Mouse (Mus musculus) liver, embryonic 11.5 days (tissue): ENCODE data around the gene Plekhh3. TPM values are rescaled to one million over a fixed set of nuclear protein-coding genes. Genes with fewer than 3 reads are reported as not detected.

Source experiments
- ATAC-seq: fragments of 200-750 bp; cut with Nextera tagmentation; replicated peaks from 2 replicates; pipeline ENCODE4 v1.8.0; 2017; ENCODE audit warnings: moderate number of reproducible peaks, mild to moderate bottlenecking, moderate TSS enrichment, moderate library complexity; ENCODE audit not compliant: low FRiP score
- DNase-seq: peaks from one replicate; pipeline ENCODE4 v3.0.0-alpha.2; 2017; ENCODE audit warnings: low spot score
- H3K27ac ChIP-seq: fragments of 300-500 bp; sonication (generic); 2 replicates; pipeline ENCODE4 v1.5.1; 2014; ENCODE audit warnings: mild to moderate bottlenecking, low read depth, low read length, control low read depth
- H3K27me3 ChIP-seq: fragments of 300-500 bp; sonication (generic); replicated peaks from 2 replicates; pipeline ENCODE4 v1.6.1; 2014; ENCODE audit warnings: low read length, mixed read lengths; ENCODE audit not compliant: control insufficient read depth, insufficient read depth
- H3K36me3 ChIP-seq: fragments of 300-500 bp; sonication (generic); 2 replicates; pipeline ENCODE4 v1.6.1; 2014; ENCODE audit warnings: mild to moderate bottlenecking, low read length, moderate library complexity, mixed read lengths; ENCODE audit not compliant: control insufficient read depth, insufficient read depth
- H3K4me1 ChIP-seq: fragments of 300-500 bp; sonication (generic); replicated peaks from 2 replicates; pipeline ENCODE4 v1.6.1; 2014; ENCODE audit warnings: low read length, mixed read lengths; ENCODE audit not compliant: control insufficient read depth, insufficient read depth
- H3K4me2 ChIP-seq: fragments of 300-500 bp; sonication (generic); 2 replicates; pipeline ENCODE4 v1.6.1; 2014; ENCODE audit warnings: mild to moderate bottlenecking, control low read depth, moderate library complexity
- H3K4me3 ChIP-seq: fragments of 300-500 bp; sonication (generic); 2 replicates; pipeline ENCODE4 v1.5.1; 2014; ENCODE audit warnings: low read depth, low read length, control low read depth
- H3K9ac ChIP-seq: fragments of 300-500 bp; sonication (generic); 2 replicates; pipeline ENCODE4 v1.6.1; 2014; ENCODE audit warnings: low read depth, low read length, control low read depth
- H3K9me3 ChIP-seq: fragments of 300-500 bp; sonication (generic); 2 replicates; pipeline ENCODE4 v1.6.1; 2016; ENCODE audit warnings: low read length, inconsistent platforms, mixed read lengths; ENCODE audit not compliant: control insufficient read depth
- WGBS: fragments of 180-500 bp; shearing (Covaris S2); extraction: QIAGEN DNeasy Blood & Tissue Kit; methylation state at CpG from one replicate; pipeline ENCODE4 v1.1.7; 2014; 5-methylcytosine and 5-hydroxymethylcytosine counted together
- polyA plus RNA-seq: library from polyadenylated mRNA; unstranded; fragments of >200 nt; fragmentation: Nextera tagmentation; extraction: Ambion mirVana; gene quantifications from 2 replicates; pipeline ENCODE4 v1.2.1, GENCODE M21; 2014

The Plekhh3 gene
- polyA plus RNA-seq, 1 experiment from 2014 or later, result 3.8 TPM

- H3K36me3 ChIP-seq, result peaks cover 4% of the 10 kb centered on the region
- H3K27ac ChIP-seq, result no peak overlapping the region
- WGBS, result 84% methylated on average over 8 of the region's 8 CpGs
These were observed 24.4 kb upstream of the Plekhh3 start for GRCm38 (mm10) chr11:101195571-101195970.

GRCm38 (mm10) chr11:101195101-101195500, 23.9 kb upstream of the Plekhh3 start:
- Histone ChIP-seq H3K4me3 (no peak overlapping the region), H3K4me2 (no peak overlapping the region), H3K9me3 (no peaks in the 10 kb centered on the region), H3K9ac (no peak overlapping the region), H3K4me1 (peaks cover 20% of the 10 kb centered on the region), H3K36me3 (peaks cover 4% of the 10 kb centered on the region), H3K27ac (no peak overlapping the region), H3K27me3 (no peaks in the 10 kb centered on the region)
- 58% methylated on average over 1 of the region's 1 CpGs for WGBS
- no peak for ATAC-seq
- DNase-seq, result no peak

More at GRCm38 (mm10) chr11:101195571-101195970, 24.4 kb upstream of the Plekhh3 start:
- Histone ChIP-seq H3K4me2 (no peak overlapping the region), H3K9ac (no peak overlapping the region), H3K27me3 (no peaks in the 10 kb centered on the region), H3K4me3 (no peak overlapping the region), H3K4me1 (peaks cover 15% of the 10 kb centered on the region), H3K9me3 (no peaks in the 10 kb centered on the region)
- ATAC-seq (no peak), DNase-seq (no peak)

GRCm38 (mm10) chr11:101194643-101195042, 23.5 kb upstream of the Plekhh3 start:
- Histone ChIP-seq H3K4me1 (peaks cover 21% of the 10 kb centered on the region), H3K9me3 (no peaks in the 10 kb centered on the region), H3K4me3 (no peak overlapping the region), H3K27me3 (no peaks in the 10 kb centered on the region), H3K4me2 (no peak overlapping the region), H3K27ac (no peak overlapping the region), H3K9ac (no peak overlapping the region), H3K36me3 (peaks cover 4% of the 10 kb centered on the region)
- no peak for DNase-seq
- WGBS, result 87% methylated on average over 6 of the region's 6 CpGs
- ATAC-seq, result no peak

GRCm38 (mm10) chr11:101194137-101194536, 23.0 kb upstream of the Plekhh3 start:
- peaks cover 4% of the 10 kb centered on the region for H3K36me3 ChIP-seq

GRCm38 (mm10) chr11:101193076-101193475, 21.9 kb upstream of the Plekhh3 start:
- DNase-seq (no peak), ATAC-seq (no peak)
- Histone ChIP-seq H3K4me3 (no peak overlapping the region), H3K4me2 (no peak overlapping the region), H3K9me3 (no peaks in the 10 kb centered on the region), H3K27me3 (no peaks in the 10 kb centered on the region), H3K36me3 (peaks cover 2% of the 10 kb centered on the region), H3K4me1 (peaks cover 32% of the 10 kb centered on the region), H3K27ac (no peak overlapping the region), H3K9ac (no peak overlapping the region)
- 89% methylated on average over 7 of the region's 7 CpGs for WGBS

More at GRCm38 (mm10) chr11:101194137-101194536, 23.0 kb upstream of the Plekhh3 start:
- no peaks in the 10 kb centered on the region for H3K9me3 ChIP-seq
- no peaks in the 10 kb centered on the region for H3K27me3 ChIP-seq
- H3K9ac ChIP-seq, result no peak overlapping the region
- WGBS, result 78% methylated on average over 5 of the region's 5 CpGs
- H3K4me3 ChIP-seq, result no peak overlapping the region
- peaks cover 24% of the 10 kb centered on the region for H3K4me1 ChIP-seq
- H3K4me2 ChIP-seq, result no peak overlapping the region
- DNase-seq (no peak), ATAC-seq (no peak)
- H3K27ac ChIP-seq, result no peak overlapping the region

- H3K9me3 ChIP-seq, result no peaks in the 10 kb centered on the region
- peaks cover 2% of the 10 kb centered on the region for H3K36me3 ChIP-seq
- H3K4me2 ChIP-seq, result no peak overlapping the region
- no peak overlapping the region for H3K4me3 ChIP-seq
- H3K27ac ChIP-seq, result no peak overlapping the region
- ATAC-seq, result no peak
- H3K4me1 ChIP-seq, result peaks cover 32% of the 10 kb centered on the region
- no peak for DNase-seq
- WGBS, result 96% methylated on average over 6 of the region's 6 CpGs
- no peaks in the 10 kb centered on the region for H3K27me3 ChIP-seq
- no peak overlapping the region for H3K9ac ChIP-seq
These were observed 21.5 kb upstream of the Plekhh3 start for GRCm38 (mm10) chr11:101192646-101193045.

- H3K4me3 ChIP-seq, result no peak overlapping the region
- WGBS, result 86% methylated on average over 4 of the region's 4 CpGs
- no peak overlapping the region for H3K4me2 ChIP-seq
- H3K4me1 ChIP-seq, result peaks cover 32% of the 10 kb centered on the region
- H3K27ac ChIP-seq, result peak overlapping the region; percentile 52; the same call in 1 of the 2 replicates
- DNase-seq, result no peak
- H3K9ac ChIP-seq, result no peak overlapping the region
- no peaks in the 10 kb centered on the region for H3K9me3 ChIP-seq
- peaks cover 2% of the 10 kb centered on the region for H3K36me3 ChIP-seq
- H3K27me3 ChIP-seq, result no peaks in the 10 kb centered on the region
- ATAC-seq, result no peak
These were observed 20.8 kb upstream of the Plekhh3 start for GRCm38 (mm10) chr11:101191919-101192470.

GRCm38 (mm10) chr11:101190913-101191907, 20.1 kb upstream of the Plekhh3 start:
- DNase-seq (no peak), ATAC-seq (no peak)
- H3K36me3 ChIP-seq, result no peaks in the 10 kb centered on the region; the same call in none of the 2 replicates
- H3K4me2 ChIP-seq, result no peak overlapping the region
- H3K9me3 ChIP-seq, result no peaks in the 10 kb centered on the region
- H3K27me3 ChIP-seq, result no peaks in the 10 kb centered on the region
- peak overlapping the region; percentile 92 for H3K27ac ChIP-seq
- no peak overlapping the region for H3K4me3 ChIP-seq
- peak overlapping the region; percentile 59 for H3K9ac ChIP-seq
- peaks cover 32% of the 10 kb centered on the region for H3K4me1 ChIP-seq
- 47% methylated on average over 17 of the region's 17 CpGs for WGBS
